ENCODE assay signal across 29 mouse cellular contexts in the genomic region with DNA sequence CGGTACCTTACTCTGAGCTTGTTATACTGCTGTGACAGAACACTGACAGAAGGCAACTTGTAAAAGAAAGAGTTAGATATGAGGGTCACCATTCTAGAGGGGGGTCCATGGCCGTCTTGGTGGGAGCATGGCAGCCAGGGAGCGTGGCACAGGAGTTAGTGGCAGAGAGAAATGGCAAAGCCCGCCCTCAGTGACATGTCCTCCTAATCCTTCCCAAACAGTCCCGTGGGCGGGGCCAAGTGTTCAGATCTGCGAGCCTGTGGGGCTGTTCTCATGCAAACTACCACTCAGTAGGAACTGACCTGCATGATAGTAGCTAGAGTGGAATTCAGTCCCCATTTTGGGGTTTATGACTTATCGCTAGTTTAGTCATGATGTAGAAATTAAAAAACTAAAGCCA.
DNase-seq lines count a peak whose midpoint lies in the region; ATAC-seq and TF ChIP-seq lines count a peak whose summit lies in the region.
"Had no signal": no experiment of that assay in that cellular context is flagged by ENCODE, and none has a peak within 500 bp of the region (broad histone marks: within the 10 kb centered on the region; RNA-seq: fewer than 3 reads in every experiment).

No protein-coding gene starts in this region.

- H3K36me3 ChIP-seq in ES-Bruce4 (ENCODE audit: control insufficient read depth, insufficient read depth, low read length, poor library complexity, severe bottlenecking), result peaks cover 29% of the 10 kb centered on the region
- peaks cover 40% of the 10 kb centered on the region for H3K36me3 ChIP-seq in ES-E14 (ENCODE audit: control insufficient read depth, insufficient read depth, low read length, poor library complexity, severe bottlenecking)
- H3K36me3 ChIP-seq in hindbrain, embryonic 10.5 days, result peaks cover 97% of the 10 kb centered on the region
- H3K36me3 ChIP-seq in midbrain, embryonic 11.5 days (ENCODE audit: control insufficient read depth, insufficient read depth, low read length), result peaks cover 9% of the 10 kb centered on the region

- no peak for TF ChIP-seq POLR2A in ES-Bruce4 (IDR thresholded peaks at IDR 0.05; ENCODE audit: insufficient read depth, low read length)

- TF ChIP-seq EP300 in ES-Bruce4 (IDR thresholded peaks at IDR 0.05; ENCODE audit: insufficient read depth, low read depth, low read length), result no peak

- WGBS in hindbrain, embryonic 10.5 days, result 92% methylated on average over 8 of the region's 8 CpGs
- WGBS in midbrain, embryonic 11.5 days, result 91% methylated on average over 8 of the region's 8 CpGs

- no peaks in the 10 kb centered on the region for H3K4me1 ChIP-seq in ES-Bruce4 (ENCODE audit: control insufficient read depth, insufficient read depth, low read length)
- H3K4me1 ChIP-seq in ES-E14 (ENCODE audit: control insufficient read depth in 2 of 2, insufficient read depth in 2 of 2, low read length in 2 of 2, poor library complexity in 1 of 2), result peaks cover 0 to 13% of the 10 kb centered on the region in 2 experiments; a peak in 1 of 4 replicates
- H3K4me1 ChIP-seq in hindbrain, embryonic 10.5 days (replicated peaks), result no peaks in the 10 kb centered on the region
- no peaks in the 10 kb centered on the region for H3K4me1 ChIP-seq in midbrain, embryonic 11.5 days (ENCODE audit: control insufficient read depth, insufficient read depth, low read length)
- H3K4me1 ChIP-seq: embryonic facial prominence, embryonic 13.5 days; embryonic facial prominence, embryonic 15.5 days; forebrain, embryonic 10.5 days; forebrain, embryonic 12.5 days had no signal

- in situ Hi-C loops in ES-E14 (cut with MboI; ENCODE audit: low sequenced_read_pairs in 2 of 2, unreplicated experiment in 2 of 2), result no loop called here

- no peak for ATAC-seq in midbrain, embryonic 11.5 days (ENCODE audit: low FRiP score)
- ATAC-seq: activated CD4-positive, CD25-positive, alpha-beta regulatory T cell, adult 4 months; CD4-positive, CD25-positive, alpha-beta regulatory T cell, adult 4 months; forebrain, embryonic 14.5 days; forebrain, embryonic 16.5 days had no signal

- H3K4me3 ChIP-seq in ES-Bruce4 (ENCODE audit: low read depth, low read length) (no peak overlapping the region), ES-E14 (ENCODE audit: insufficient read depth in 1 of 2, low read depth in 1 of 2, low read length in 2 of 2, poor library complexity in 1 of 2, severe bottlenecking in 1 of 2) (no peak overlapping the region)
- no peak overlapping the region for H3K4me3 ChIP-seq in hindbrain, embryonic 10.5 days
- H3K4me3 ChIP-seq in midbrain, embryonic 11.5 days (ENCODE audit: low read depth, low read length), result no peak overlapping the region
- H3K4me3 ChIP-seq: embryonic facial prominence, embryonic 13.5 days; embryonic facial prominence, embryonic 15.5 days; erythroblast, embryonic 14.5 days; forebrain, embryonic 10.5 days; forebrain, embryonic 12.5 days had no signal

- no peak for TF ChIP-seq CTCF in ES-Bruce4 (IDR thresholded peaks at IDR 0.05; ENCODE audit: low read depth, low read length)

- peak; percentile 86 for DNase-seq in heart, adult 11 months
- DNase-seq in heart, postnatal 25 days (ENCODE audit: low spot score), result no peak
- DNase-seq in ES-E14 (ENCODE audit: low read depth, low spot score) (peak; percentile 66), WW6 (ENCODE audit: low read depth, low spot score) (peak; percentile 29)
- DNase-seq in adrenal gland, postnatal 4 days (ENCODE audit: low spot score in 2 of 2), result no peak
- no peak for DNase-seq in hindbrain, embryonic 10.5 days (ENCODE audit: low spot score)
- no peak for DNase-seq in midbrain, embryonic 11.5 days (ENCODE audit: low spot score, missing footprints)
- DNase-seq: adrenal gland, adult 8-10 months; adrenal gland, postnatal 14 days; adrenal gland, postnatal 36 days; B cell, adult 2 months; cerebellum, adult 11 months; cerebellum, adult 18-20 months; cerebellum, adult 8-10 months; cerebellum, adult 9-11 months; cerebellum, postnatal 14 days; cerebellum, postnatal 36 days; embryo, embryonic 11 days had no signal

- H3K9ac ChIP-seq in ES-Bruce4 (ENCODE audit: low read depth, poor library complexity, severe bottlenecking), result no peak overlapping the region
- no peak overlapping the region for H3K9ac ChIP-seq in ES-E14 (ENCODE audit: insufficient read depth, low read depth, low read length, poor library complexity, severe bottlenecking)
- no peak overlapping the region for H3K9ac ChIP-seq in midbrain, embryonic 11.5 days (ENCODE audit: low read length)
- H3K9ac ChIP-seq: embryonic facial prominence, embryonic 13.5 days; embryonic facial prominence, embryonic 15.5 days; forebrain, embryonic 12.5 days had no signal

- no peak overlapping the region for H3K4me2 ChIP-seq in midbrain, embryonic 11.5 days
- H3K4me2 ChIP-seq: embryonic facial prominence, embryonic 13.5 days; embryonic facial prominence, embryonic 15.5 days; forebrain, embryonic 12.5 days had no signal

- no peaks in the 10 kb centered on the region for H3K27me3 ChIP-seq in ES-Bruce4 (ENCODE audit: control insufficient read depth, insufficient read depth, low read length, poor library complexity, severe bottlenecking)
- H3K27me3 ChIP-seq in hindbrain, embryonic 10.5 days (ENCODE audit: insufficient read depth, poor library complexity, severe bottlenecking), result no peaks in the 10 kb centered on the region
- no peaks in the 10 kb centered on the region for H3K27me3 ChIP-seq in midbrain, embryonic 11.5 days (ENCODE audit: control insufficient read depth, insufficient read depth, low read length)
- H3K27me3 ChIP-seq: CH12.LX; embryonic facial prominence, embryonic 13.5 days; embryonic facial prominence, embryonic 15.5 days; forebrain, embryonic 12.5 days had no signal

- intact Hi-C loops in heart, postnatal 25 days (cut with DNase I), result no loop called here

- H3K27ac ChIP-seq in ES-Bruce4 (ENCODE audit: insufficient read depth, low read length) (peak overlapping the region; percentile 63), ES-E14 (ENCODE audit: insufficient read depth, low read depth, low read length, poor library complexity, severe bottlenecking) (no peak overlapping the region)
- H3K27ac ChIP-seq in hindbrain, embryonic 10.5 days, result no peak overlapping the region
- H3K27ac ChIP-seq in midbrain, embryonic 11.5 days (ENCODE audit: low read depth, low read length), result no peak overlapping the region
- H3K27ac ChIP-seq: embryonic facial prominence, embryonic 13.5 days; embryonic facial prominence, embryonic 15.5 days; forebrain, embryonic 10.5 days; forebrain, embryonic 12.5 days had no signal

- H3K9me3 ChIP-seq in ES-Bruce4 (replicated peaks; ENCODE audit: control insufficient read depth, insufficient read depth, low read length, poor library complexity, severe bottlenecking) (no peaks in the 10 kb centered on the region), ES-E14 (ENCODE audit: control insufficient read depth, insufficient read depth, low read depth, low read length) (no peaks in the 10 kb centered on the region)
- no peaks in the 10 kb centered on the region for H3K9me3 ChIP-seq in hindbrain, embryonic 10.5 days
- no peaks in the 10 kb centered on the region for H3K9me3 ChIP-seq in midbrain, embryonic 11.5 days (ENCODE audit: control insufficient read depth, low read length)
- H3K9me3 ChIP-seq: embryonic facial prominence, embryonic 13.5 days; embryonic facial prominence, embryonic 15.5 days; forebrain, embryonic 10.5 days; forebrain, embryonic 12.5 days had no signal

TF ChIP-seq in ES-E14, 5 proteins besides CTCF, POLR2A, EP300 and RAD21:
- TF ChIP-seq HCFC1 (IDR thresholded peaks at IDR 0.05; ENCODE audit: borderline replicate concordance, insufficient read depth, low read length) (no peak), ZNF384 (IDR thresholded peaks at IDR 0.05; ENCODE audit: low read depth, low read length) (no peak), MAFK (IDR thresholded peaks at IDR 0.05; ENCODE audit: insufficient read depth, low read depth, low read length) (no peak), ZC3H11A (IDR thresholded peaks at IDR 0.05; ENCODE audit: borderline replicate concordance, low read depth, low read length) (no peak), CHD2 (IDR thresholded peaks at IDR 0.05; ENCODE audit: low read depth, low read length) (no peak)

Comparison
In these comparisons a context has a peak if more than half of its experiments do, and no peak if none do; other contexts are left out.
1. DNase-seq: peak in heart, adult 11 months (single experiment), ES-E14 (single experiment) and WW6 (single experiment); none in heart, postnatal 25 days (single experiment), adrenal gland, postnatal 4 days (0 of 2), hindbrain, embryonic 10.5 days (single experiment) and midbrain, embryonic 11.5 days (single experiment).